Mouse (Mus musculus): ENCODE measurements around the gene Tmed3. TPM values are rescaled to one million over a fixed set of nuclear protein-coding genes. Genes with fewer than 3 reads are reported as not detected.

Gene Tmed3
- 10 to 100 TPM; 28.7 to 43.1 (median 34.4) TPM for total RNA-seq (2022)

GRCm38 (mm10) chr9:89704265-89705196, at the start of gene Tmed3:
Gene Tmed3 (minus strand): TSS chr9:89705068.
- peak; percentile 91 to 93 for DNase-seq (ENCODE audit: low spot score in 2 of 2)

- no peak for DNase-seq (ENCODE audit: low spot score in 2 of 2)
These were observed 35.2 kb upstream of the Tmed3 start for GRCm38 (mm10) chr9:89740041-89740440.

- DNase-seq (ENCODE audit: low spot score in 2 of 2) = no peak
These were observed 33.4 kb upstream of the Tmed3 start, which contains the start of gene Ankrd34c for GRCm38 (mm10) chr9:89738295-89738694. Gene Ankrd34c (minus strand): TSS chr9:89738475.

- no peak for DNase-seq (ENCODE audit: low spot score in 2 of 2)
These were observed 33.0 kb upstream of the Tmed3 start for GRCm38 (mm10) chr9:89737888-89738287.

GRCm38 (mm10) chr9:89736932-89737705, 32.3 kb upstream of the Tmed3 start:
- DNase-seq (ENCODE audit: low spot score in 2 of 2) = no peak

GRCm38 (mm10) chr9:89706906-89707305, 2.0 kb upstream of the Tmed3 start:
- no peak for DNase-seq (ENCODE audit: low spot score in 2 of 2)

GRCm38 (mm10) chr9:89705197-89705533, 297 bp upstream of the Tmed3 start:
- DNase-seq (ENCODE audit: low spot score in 2 of 2) = no peak

GRCm38 (mm10) chr9:89700910-89701457, 3.9 kb downstream of the Tmed3 start:
- DNase-seq (ENCODE audit: low spot score in 2 of 2) = no peak

- no peak for DNase-seq (ENCODE audit: low spot score in 2 of 2)
These were observed 9.7 kb downstream of the Tmed3 start for GRCm38 (mm10) chr9:89695143-89695542.

GRCm38 (mm10) chr9:89693670-89694069, 11.2 kb downstream of the Tmed3 start:
- no peak for DNase-seq (ENCODE audit: low spot score in 2 of 2)

- no peak for DNase-seq (ENCODE audit: low spot score in 2 of 2)
These were observed 15.7 kb downstream of the Tmed3 start for GRCm38 (mm10) chr9:89689179-89689578.

GRCm38 (mm10) chr9:89687503-89688226, 17.2 kb downstream of the Tmed3 start:
- no peak for DNase-seq (ENCODE audit: low spot score in 2 of 2)

- no peak for DNase-seq (ENCODE audit: low spot score in 2 of 2)
These were observed 18.6 kb downstream of the Tmed3 start for GRCm38 (mm10) chr9:89686262-89686661.

GRCm38 (mm10) chr9:89678974-89679373, 25.9 kb downstream of the Tmed3 start:
- no peak for DNase-seq (ENCODE audit: low spot score in 2 of 2)

- DNase-seq (ENCODE audit: low spot score in 2 of 2) = peak; percentile 27 to 78
These were observed 30.8 kb downstream of the Tmed3 start for GRCm38 (mm10) chr9:89674014-89674618.

- DNase-seq (ENCODE audit: low spot score in 2 of 2) = no peak
These were observed 31.5 kb downstream of the Tmed3 start for GRCm38 (mm10) chr9:89673402-89673801.

- peak; percentile 41 to 43 for DNase-seq (ENCODE audit: low spot score in 2 of 2)
These were observed 35.0 kb downstream of the Tmed3 start for GRCm38 (mm10) chr9:89669878-89670277.

GRCm38 (mm10) chr9:89667306-89667942, 37.4 kb downstream of the Tmed3 start:
- DNase-seq (ENCODE audit: low spot score in 2 of 2) = no peak

GRCm38 (mm10) chr9:89650913-89651312, 54.0 kb downstream of the Tmed3 start:
- no peak for DNase-seq (ENCODE audit: low spot score in 2 of 2)
